Mouse (Mus musculus): ENCODE results near the gene Spin2e. TPM values are rescaled to one million over a fixed set of nuclear protein-coding genes. Genes with fewer than 3 reads are reported as not detected.
"Not testable (repeated sequence)": the region's sequence is repeated elsewhere in the genome, so short reads cannot be mapped to it uniquely, and the experiment has no call there.

Gene Spin2e
- not detected for polyA plus RNA-seq (2017; shearing (Covaris generic))

- ATAC-seq: not testable (repeated sequence)
These were observed at the start of gene Spin2e for GRCm38 (mm10) chrX:31618820-31619219. Spin2e (minus strand) TSS chrX:31618920.

DNA sequence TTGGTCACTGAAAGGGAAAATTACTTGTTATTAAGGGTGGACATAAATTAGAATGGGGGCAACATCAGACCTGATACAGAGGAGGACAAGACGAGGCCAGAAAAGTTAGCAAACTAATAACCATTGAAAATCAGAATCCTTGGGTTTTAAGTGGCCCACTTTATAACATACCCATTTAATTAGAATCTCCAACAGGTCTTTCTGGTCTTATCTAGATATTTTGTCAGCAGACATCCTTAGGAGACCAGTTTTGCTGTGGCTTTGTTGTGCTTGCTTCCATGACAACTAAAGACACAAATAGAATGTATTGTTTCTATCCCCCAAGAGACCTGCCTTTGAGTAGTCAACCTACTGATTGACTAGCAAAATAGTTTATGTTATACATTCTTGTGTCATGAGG is 44.5 kb downstream of the Spin2e start, which contains the start of gene Gm21883:
Gene Gm21883, minus strand, starts transcription at position 101 of the 400 bp plus-strand sequence.
- ATAC-seq: not testable (repeated sequence)

Other genes with a start within 250 kb of the Spin2e start
- not detected for gene Btbd35f19, start 235.0 kb downstream of the Spin2e start, polyA plus RNA-seq (2017; shearing (Covaris generic))
- not detected for gene Gm21883, start 44.6 kb downstream of the Spin2e start, polyA plus RNA-seq (2017; shearing (Covaris generic))
- not detected for gene Btbd35f25, start 98.2 kb upstream of the Spin2e start, polyA plus RNA-seq (2017; shearing (Covaris generic))